Mouse (Mus musculus): ENCODE measurements around the gene Acvr1b. TPM values are rescaled to one million over a fixed set of nuclear protein-coding genes. Genes with fewer than 3 reads are reported as not detected.
A peak's percentile ranks its signal among the peaks of the same experiment; 100 is the strongest.

Acvr1b gene
- total RNA-seq, 4 experiments from 2014 or later = 12.1 to 14.7 (median 13.9) TPM

DNA sequence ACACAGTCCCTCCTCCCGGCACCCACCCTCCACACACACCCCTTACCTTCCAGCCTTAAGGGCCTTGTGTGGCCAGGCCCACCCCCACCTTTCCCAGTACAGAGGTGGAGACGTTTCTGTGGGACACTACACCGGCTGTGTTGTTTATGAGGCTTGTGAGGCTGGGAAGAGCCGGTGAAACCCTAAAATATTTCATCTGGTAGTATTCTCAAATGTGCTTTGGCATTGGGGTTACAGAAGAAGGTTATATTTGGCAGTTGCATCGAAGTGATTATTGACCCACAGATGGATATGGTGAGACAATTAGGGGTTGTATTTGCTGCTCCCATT, 1.2 kb downstream of the Acvr1b start:
- DNase-seq (ENCODE audit: low spot score) = no peak

DNA sequence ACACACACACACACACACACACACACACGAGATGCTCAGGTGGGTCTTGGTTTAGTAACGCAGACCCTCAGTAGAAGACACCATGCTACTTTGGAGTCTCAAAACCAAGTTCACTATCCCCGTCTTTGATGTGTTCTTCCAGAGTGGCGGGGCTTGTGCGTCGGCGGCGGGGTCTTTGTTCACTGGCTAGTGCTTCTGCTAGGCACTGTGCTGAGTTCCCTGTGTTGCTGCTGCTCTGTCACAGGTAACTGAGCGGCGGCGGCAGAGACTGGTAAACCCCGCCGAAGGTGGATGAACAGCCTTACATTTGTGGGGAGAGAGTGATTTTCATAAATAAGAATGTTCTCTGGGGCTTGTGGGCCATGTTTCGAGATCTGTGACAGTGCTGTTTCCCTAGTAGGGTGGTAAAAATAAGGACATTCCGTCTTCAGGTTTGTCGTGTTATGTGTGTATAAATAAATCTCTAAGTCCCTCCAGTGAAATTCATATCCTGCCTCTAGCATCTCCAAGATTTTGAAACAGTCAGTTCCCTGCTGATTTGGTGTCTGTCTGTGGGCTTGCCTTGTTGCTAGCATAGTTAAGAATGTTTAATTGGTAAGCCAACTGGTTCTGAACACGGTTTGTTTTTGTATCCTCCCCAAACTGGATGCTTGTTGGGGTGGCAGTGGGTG, 1.9 kb downstream of the Acvr1b start:
- no peak for DNase-seq (ENCODE audit: low spot score)

DNA sequence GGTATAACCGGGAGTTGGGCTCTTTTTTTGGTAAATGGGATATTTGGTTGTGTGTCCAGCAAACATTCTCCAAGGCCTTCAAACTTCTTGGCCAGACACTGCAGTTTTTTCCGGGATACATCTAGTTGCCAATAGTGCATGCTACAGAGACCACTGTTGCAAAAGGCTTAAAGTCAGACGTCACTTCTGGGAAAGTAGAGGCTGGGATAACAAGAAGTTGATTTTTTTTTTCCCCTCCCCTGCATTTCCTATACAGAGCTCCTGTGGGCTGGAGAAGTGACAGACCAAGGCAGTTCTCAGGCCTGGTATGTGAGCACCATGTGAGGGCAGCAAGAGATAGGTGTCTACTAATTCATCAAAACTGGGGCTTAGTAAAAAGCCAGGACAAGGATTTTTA, 2.4 kb downstream of the Acvr1b start:
- DNase-seq (ENCODE audit: low spot score) = no peak

DNA sequence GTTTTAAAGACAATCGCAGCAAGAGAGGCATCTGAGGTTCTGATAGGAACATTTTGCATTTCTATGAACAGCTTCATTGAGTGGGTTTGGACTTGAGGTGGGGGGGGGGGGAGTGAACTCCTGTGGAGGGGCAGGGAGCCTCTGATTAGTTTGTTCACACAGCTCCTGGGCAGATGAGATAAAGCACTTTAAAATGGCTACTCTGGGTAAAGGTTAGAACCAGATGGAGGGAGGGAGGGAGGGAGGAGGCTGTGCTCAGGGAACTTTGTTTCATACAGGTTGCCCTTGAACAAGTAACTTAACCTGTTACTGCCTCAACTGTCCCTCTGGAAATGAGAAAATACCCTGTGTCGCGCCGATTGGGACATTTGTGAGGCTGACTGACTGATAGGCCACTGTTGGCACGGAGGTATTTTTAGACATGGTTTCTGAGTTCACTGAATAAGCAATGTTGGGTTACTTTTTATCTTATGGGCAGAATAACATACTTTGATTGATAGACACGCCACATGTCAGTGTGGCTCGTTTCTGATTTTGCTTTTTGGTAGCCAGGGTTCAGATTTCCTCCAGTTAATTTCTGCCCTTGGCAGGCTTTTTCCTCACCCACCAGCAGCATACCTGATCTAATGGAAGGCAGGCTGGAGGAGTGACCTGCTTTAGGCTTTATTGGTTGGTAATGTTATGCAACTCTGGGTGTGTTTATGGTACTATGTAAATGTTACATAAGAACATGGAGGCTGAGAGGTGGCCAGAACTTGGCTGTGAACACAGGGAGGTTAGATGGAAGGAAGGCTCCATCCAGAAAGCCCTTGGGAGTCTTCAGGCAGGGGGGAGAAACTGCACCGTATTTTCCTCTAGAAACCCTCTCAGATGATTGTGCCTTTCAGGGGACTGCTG, 3.2 kb downstream of the Acvr1b start:
- DNase-seq (ENCODE audit: low spot score) = no peak

DNA sequence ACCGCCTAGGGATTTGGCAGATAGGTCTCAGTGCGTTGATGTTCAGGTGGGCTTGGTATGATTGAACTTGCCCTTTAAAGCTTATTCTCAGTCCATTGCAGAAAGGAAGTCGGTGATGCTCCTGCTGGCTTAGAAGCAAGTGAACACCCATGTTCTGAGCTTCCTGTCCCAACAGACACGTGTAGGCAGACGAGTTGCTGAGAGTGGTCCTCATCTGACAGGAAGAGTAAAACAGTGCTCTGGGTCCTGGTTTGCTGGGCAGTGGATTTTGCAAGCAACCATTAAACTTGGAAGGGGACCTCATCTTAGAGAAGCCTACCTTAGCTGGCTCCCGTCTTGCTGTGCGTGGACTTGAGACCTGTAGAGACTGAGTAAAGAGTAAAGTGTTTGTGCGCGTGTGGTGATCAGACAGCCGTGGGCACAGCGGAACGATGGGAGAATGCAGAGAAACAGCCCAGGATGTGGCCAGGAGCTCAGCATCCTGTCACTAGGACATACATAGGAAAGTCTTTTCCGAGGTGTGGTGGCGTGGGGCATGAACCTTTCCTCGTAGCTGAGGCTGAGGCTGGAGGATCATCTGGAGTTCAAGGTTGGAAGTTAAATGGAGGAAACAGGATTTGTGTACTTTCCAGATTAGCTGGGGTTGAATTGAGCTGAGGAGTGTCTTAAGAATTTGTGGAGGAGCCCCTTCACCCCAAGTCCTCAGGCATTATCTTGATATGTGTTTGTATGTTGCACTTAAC, 6.7 kb downstream of the Acvr1b start:
- DNase-seq (ENCODE audit: low spot score) = no peak

DNA sequence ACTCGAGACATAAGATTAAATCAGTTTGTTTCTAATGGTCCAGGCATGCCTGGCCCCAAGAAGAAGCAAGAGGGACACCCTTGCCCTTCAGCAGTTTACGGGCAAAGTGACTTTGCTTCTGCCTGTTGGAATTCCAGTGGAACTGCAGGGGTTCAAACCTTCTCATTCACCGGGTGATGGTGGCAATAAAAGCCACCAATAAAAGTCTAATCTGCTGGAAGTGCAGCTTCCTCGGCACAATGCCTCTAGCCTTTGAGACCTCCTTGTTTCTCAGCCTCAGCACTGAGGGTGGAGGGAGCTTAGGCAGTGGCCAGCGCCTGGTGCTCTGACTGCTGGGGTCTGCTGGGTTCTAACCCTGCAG, 7.2 kb downstream of the Acvr1b start:
- DNase-seq (ENCODE audit: low spot score) = no peak

DNA sequence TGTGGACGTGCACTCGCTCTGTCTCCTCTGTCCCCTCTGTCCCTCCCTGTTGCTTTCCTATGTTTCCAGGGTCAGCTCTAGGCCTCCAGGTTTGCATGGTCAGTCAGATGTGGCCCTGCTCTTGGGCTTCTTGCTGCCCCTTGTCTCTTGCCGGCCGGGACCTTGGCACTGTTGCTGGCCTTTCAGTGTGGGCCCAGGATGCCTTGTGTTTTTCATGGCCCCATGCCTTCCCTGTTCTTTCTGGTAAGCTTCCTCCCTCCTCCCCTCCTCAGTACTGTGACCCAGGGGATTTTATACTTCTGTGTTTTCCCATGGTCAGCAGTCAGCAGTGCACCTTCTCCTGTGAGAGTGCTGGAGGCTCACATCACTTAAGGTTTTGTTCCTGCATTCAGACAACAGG, 7.6 kb downstream of the Acvr1b start:
- no peak for DNase-seq (ENCODE audit: low spot score)

DNA sequence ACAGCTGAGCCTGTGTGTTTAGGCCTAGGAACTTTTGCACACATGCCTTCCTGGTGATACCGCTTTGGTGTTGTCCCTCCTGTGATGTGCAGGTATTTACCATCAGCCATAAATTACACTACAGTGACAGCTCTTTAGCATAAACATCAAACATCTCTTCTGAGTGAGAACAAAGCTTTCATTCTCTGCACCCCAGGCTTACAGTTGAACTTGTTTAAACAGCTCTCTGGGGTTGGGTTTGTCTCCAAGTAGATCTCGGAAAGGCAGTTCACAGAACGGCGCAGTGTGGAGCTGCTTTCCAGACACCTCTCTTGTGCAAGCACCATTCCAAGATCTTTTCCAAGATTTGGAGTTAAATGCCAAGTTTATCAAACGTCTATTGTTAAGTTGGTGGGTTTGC, 8.8 kb downstream of the Acvr1b start:
- no peak for DNase-seq (ENCODE audit: low spot score)

DNA sequence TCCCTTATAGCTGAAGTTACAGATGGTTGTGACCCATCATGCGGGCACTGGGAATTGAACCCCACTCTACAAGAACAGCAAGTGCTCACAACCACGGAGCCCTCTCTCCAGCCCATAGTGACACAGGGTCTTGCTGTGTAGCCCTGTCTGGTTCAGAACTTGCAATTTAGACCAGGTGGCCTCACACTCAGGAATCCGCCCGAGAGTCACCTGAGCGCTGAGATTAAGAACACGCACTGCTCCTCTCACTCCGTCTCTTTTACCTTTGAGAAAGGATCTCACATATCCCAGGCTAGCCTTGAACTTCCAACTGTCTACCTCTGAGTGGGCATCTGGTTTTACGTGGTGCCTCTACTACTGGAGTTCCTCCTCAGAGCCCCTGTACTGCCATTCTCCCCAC, 10.4 kb downstream of the Acvr1b start:
- DNase-seq (ENCODE audit: low spot score) = no peak

DNA sequence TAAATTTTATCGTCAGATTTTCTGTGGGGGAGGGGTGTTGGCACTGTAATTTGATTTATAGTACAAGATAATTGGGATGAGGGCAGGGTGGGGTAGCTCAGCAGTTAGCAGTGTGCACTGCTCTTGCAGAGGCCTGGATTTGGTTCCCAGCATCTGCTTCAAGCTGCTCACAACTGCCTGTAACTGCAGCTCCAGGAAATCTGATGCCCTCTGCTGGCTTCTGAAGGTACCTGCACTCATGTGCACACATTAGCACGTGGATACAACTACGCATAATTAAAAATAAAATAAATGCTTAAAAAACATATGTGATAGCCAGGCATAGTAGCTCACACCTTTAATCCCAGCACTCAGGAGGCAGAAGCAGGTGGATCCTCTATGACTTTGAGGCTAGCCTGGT, 11.7 kb downstream of the Acvr1b start:
- DNase-seq (ENCODE audit: low spot score) = no peak

DNA sequence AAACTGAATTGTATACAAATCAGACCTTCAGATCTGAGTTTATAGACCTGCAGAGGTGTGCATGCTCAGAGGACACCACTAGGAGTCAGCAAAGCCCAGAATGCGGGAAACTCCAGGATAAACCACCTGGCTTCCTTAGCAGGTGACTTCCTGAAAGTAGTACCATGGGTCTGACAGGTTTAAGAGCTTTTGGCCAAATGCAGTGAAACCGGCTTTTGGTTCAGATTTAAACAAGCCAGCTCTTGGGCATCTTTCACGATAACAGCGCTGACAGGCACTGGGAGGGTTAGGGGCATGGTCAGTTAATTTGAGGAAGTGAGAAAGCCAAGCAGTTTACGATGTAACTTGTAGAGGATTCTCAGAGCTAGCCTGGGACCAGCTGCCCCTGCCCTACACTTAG, 14.0 kb downstream of the Acvr1b start:
- no peak for DNase-seq (ENCODE audit: low spot score)

DNA sequence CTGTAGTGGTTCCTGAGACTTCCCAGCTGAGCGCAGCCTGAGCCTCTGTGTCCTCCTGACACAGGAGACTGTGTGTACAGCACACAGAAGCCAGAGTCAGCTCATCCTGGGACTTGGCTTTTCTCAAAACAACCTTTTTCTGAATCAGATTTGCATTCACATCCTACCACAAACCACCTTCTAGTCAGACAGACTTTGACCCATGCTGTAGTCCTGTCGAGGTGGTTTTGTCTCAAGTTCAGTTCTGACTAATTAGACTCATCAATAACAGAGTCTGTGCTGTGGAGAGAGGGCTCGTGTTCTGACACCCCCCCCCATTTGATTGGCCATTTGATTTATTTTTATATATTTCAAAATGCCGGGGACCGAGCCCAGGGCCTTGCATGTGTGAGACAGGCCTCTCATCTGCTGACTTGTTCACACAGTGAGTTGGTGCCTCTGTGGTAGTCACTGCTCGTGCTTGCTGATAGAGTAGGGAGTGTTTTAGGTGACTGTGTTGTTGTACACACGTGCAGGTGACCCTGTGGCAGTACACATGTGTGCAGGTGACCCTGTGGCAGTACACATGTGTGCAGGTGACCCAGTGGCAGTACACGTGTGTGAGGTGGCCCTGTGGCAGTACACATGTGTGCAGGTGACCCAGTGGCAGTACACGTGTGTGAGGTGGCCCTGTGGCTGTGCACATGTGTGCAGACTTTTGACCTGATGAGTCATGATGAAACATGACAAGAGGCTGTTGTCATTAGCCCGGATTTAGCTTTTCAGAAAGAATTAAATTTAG, 16.3 kb downstream of the Acvr1b start:
- DNase-seq (ENCODE audit: low spot score) = no peak

DNA sequence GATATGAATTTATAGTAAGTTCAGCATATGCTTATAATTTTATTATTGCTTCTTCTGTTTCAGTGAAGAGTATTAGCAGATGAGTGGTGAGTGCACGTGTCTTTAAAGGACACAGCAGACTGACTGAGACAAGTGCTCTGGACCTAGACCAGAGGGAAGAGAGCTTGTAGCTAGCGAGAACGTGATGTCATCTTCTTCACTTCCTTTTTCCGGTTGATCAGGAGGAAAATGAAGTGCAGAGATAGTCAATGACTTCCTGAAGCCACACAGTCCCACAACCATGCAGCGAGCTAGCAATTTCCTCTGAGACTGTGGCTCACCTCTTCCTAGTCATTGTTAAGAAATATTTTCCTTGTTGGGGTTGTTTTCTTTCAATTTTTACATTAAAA, 16.9 kb downstream of the Acvr1b start:
- DNase-seq (ENCODE audit: low spot score) = no peak

DNA sequence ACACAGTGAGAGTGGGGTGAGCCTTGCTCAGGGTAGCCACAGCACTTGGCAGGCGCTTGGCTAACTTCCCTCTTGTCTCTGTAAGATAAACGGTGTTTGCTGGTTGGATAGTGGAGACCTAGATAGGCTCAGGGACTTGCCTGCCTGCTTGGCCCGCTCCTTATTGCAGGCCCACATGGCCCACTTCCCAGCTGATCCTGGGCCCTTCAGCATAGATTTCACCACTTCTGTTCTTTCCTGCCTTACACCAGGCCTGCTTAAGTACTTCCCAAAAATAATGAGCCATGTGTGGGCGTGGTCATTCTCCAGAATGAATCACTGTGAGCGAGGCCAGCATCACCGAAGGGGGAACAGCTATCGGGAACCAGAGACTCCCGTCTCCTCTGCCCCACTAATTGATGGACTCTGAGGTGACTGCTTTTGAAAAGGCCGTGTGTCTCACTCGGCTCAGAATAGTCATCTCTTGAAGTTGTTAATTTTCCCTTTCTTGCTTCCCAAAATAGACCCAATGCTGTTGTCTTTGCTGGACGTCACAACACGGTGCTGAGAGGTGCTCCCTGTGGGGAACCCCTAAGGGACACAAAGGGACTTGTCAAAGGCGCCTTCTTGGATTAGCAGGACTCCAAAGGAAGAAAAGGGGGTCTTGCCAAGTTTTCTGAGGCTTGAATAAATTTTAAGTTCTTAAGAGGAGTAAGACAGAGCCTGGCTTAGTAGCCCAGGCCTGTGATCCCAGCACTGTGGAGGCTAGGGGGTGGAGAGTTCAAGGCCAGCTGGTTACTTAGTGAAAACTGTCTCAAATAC, 17.8 kb downstream of the Acvr1b start:
- DNase-seq (ENCODE audit: low spot score) = peak; percentile 77

DNA sequence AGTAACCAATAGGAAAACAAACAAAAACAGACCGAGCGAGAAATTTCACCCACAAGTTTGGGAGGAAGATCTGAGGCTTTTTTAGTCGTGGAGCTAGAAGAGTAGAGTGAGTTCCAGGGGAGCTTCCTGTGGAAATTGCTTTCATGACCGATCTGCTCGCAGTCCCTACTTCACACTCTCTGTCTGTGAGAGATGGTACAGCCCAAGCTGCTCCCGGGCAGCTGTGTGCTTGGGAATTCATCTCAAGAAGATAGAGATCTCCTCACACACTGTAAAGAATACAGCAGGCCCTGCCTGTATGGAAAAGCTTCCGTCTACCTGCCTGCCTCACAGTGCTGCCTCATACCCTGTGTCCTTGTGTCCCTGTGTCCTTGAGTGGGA, 18.4 kb downstream of the Acvr1b start:
- DNase-seq (ENCODE audit: low spot score) = no peak

DNA sequence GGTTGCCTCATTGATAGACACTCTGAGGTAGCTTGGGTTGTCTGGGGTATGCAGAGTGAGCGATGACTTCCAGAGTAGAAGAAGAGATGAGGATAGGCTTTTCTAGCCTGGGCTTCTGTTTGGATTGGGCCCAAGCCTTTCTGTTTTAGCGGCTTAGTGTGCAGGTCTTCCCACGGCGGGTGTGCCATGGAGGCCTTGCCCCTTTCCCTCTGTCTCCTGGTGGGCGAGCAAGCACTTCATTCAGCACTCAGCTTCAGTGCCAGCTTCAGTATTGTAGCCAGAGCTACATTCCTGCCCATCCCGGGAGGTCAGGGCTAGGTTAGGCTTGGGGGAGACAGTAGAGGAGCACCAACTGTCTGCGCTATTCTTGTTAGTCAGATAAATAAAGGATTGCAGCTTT, 18.8 kb downstream of the Acvr1b start:
- no peak for DNase-seq (ENCODE audit: low spot score)

DNA sequence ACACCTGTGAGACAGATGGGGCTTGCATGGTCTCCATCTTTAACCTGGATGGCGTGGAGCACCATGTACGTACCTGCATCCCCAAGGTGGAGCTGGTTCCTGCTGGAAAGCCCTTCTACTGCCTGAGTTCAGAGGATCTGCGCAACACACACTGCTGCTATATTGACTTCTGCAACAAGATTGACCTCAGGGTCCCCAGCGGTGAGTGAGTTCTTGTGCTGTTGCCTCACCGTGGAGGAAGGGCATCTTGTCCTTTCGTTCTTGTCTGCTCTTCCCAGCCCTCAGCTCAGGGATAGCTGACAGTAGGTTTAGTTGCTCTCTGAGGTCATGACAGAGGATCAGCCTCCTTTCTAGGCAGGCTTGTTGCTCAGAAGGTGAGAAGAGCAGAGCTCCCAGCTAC, 20.1 kb downstream of the Acvr1b start:
- no peak for DNase-seq (ENCODE audit: low spot score)

DNA sequence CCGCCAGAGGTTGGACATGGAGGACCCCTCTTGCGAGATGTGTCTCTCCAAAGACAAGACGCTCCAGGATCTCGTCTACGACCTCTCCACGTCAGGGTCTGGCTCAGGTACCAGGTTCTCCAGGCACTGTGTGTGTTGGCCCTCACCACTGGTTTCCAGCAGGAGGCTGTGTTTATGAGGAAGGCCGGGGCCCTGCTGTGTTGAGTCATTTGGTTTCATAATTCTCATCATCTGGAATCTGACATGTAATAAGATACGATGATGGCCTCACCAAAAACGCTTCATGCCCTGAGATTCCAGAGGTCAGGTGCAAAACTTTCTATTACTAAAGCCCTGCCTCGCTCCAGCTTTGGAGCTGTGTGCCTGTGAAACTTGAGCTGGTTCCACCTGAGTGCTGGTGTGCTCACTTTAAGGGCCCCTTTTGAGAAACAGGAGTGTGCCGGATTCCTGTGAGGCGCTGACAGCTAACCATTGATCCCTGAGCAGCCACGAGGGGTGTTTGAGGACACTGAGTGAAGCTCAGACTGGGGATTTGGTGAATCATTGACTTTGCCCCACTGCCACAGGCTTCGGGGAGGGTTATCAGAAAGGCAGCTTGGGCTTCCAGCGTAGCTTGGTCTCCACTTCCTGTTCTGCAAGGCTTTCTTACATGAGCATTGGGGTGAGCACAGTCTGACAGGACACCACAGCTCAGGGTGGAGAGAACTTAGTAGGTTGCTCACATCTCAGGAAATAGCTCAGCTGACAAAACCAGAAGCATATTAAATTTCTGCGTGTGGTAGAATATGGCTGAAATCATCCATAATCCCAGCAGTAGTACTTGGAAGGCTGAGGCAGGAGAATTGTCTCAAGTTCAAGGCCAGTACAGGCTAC, 21.3 kb downstream of the Acvr1b start:
- no peak for DNase-seq (ENCODE audit: low spot score)

DNA sequence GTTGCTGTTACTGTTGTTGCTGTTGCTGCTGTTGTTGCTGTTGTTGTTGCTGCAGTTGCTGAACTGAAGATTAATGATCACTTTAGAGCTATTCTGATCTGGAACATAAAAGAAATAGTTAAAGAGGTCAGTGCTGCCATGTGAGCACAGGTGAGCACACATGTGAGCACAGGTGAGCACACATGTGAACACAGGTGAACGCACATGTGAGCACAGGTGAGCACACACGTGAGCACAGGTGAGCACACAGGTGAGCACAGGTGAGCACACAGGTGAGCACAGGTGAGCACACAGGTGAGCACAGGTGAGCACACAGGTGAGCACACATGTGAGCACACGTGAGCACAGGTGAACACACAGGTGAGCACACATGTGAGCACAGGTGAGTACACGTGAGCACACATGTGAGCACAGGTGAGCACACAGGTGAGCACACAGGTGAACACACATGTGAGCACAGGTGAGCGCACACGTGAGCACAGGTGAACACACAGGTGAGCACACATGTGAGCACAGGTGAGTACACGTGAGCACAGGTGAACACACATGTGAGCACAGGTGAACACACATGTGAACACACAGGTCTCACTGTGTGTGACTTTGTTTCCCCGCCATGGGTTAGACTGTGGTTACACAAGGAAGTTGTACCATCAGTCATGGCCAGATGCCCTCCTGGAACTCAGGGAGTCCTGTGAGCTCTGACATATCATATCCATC, 22.4 kb downstream of the Acvr1b start:
- DNase-seq (ENCODE audit: low spot score) = no peak

DNA sequence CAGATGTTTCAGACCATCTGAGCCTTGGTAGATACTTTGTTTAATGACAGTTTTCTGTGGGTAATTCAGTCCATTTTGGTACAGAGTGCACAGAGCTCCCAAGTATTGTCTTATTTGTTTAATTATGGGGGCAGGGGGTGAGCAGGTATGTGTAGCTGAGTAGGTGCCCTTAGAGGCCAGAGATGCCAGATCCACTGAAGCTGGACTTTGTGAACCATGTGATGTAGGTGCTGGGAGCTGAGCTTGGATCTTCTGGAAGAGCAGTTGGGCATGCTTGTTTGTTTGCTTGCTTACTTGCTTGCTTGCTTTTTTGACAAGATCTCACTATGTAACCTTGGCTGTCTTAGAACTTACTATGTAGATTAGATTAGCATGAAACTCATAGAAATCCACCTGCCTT, 23.1 kb downstream of the Acvr1b start:
- DNase-seq (ENCODE audit: low spot score) = no peak
